Mouse (Mus musculus) hindbrain, embryonic 10.5 days (tissue): ENCODE results near the gene Kazn. TPM values are rescaled to one million over a fixed set of nuclear protein-coding genes. Genes with fewer than 3 reads are reported as not detected.

ENCODE experiments used
- DNase-seq: peaks from one replicate; pipeline ENCODE4 v3.0.0-alpha.2; 2017; ENCODE audit warnings: low spot score
- H3K27ac ChIP-seq: fragments of 300-500 bp; sonication (generic); 2 replicates; pipeline ENCODE4 v1.5.1; 2016; ENCODE audit warnings: mild to moderate bottlenecking, moderate library complexity
- H3K27me3 ChIP-seq: fragments of 300-500 bp; sonication (generic); 2 replicates; pipeline ENCODE4 v1.6.1; 2016; ENCODE audit warnings: mild to moderate bottlenecking; ENCODE audit not compliant: poor library complexity, insufficient read depth, severe bottlenecking
- H3K36me3 ChIP-seq: fragments of 300-500 bp; sonication (generic); 2 replicates; pipeline ENCODE4 v1.6.1; 2016; ENCODE audit warnings: mild to moderate bottlenecking, moderate library complexity
- H3K4me1 ChIP-seq: fragments of 300-500 bp; sonication (generic); replicated peaks from 2 replicates; pipeline ENCODE4 v1.6.1; 2016; ENCODE audit warnings: mild to moderate bottlenecking
- H3K4me3 ChIP-seq: fragments of 300-500 bp; sonication (generic); 2 replicates; pipeline ENCODE4 v1.5.1; 2016; ENCODE audit warnings: mild to moderate bottlenecking, moderate library complexity
- H3K9me3 ChIP-seq: fragments of 300-500 bp; sonication (generic); 2 replicates; pipeline ENCODE4 v1.6.1; 2016; ENCODE audit warnings: mild to moderate bottlenecking, moderate library complexity
- WGBS: fragments of 180-500 bp; shearing (Covaris S2); methylation state at CpG from one replicate; pipeline ENCODE4 v1.1.7; 2016; 5-methylcytosine and 5-hydroxymethylcytosine counted together
- polyA plus RNA-seq: library from polyadenylated mRNA; unstranded; fragments of >200 nt; fragmentation: Nextera tagmentation; extraction: Ambion mirVana; gene quantifications from 2 replicates; pipeline ENCODE4 v1.2.1, GENCODE M21; 2016

The Kazn gene
- polyA plus RNA-seq, 1 experiment from 2014 or later: 14.3 TPM

DNA sequence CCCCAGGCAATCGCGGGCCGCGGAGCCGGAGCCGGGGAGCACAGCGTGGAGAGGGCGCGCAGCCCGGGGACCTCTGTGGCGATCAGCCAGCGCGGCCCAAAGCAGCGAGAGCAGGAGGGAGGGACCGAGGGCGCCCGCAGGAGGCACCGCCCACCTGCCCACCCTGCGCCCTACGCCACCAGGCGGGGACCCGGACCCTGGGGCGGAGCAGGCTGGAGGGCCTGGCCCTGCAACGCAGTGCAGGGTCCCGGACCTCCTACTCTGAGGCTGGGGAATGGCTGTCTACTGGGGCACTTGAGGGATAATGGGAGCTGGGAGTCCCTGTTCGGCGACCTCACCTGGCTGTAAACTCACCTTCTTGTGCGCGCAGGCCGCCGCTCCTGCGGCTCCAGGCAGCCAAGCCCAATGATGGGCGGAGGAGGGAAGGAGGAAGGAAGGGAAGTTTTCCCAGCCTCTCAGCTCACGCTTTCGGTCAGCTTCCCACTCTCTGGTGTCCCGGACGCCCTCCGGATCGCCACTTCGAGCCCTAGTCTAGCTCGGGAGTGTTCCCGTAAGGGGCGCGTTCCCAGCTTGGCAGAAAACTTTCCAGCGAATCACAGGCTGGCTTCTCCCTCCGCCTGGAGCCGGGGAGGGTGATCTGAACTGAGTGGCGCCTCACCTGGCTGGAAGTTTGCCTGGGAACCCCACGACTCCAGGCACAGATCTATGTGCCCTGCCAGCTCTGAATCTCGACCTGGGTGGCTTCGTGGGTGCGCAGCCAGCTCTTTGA is 154.9 kb downstream of the Kazn start, which contains the start of gene Tmem51:
Gene Tmem51 (minus strand): TSS at position 174 of the 769 bp plus-strand sequence.
- H3K27me3 ChIP-seq: peaks cover 79% of the 10 kb centered on the region
- whole genome bisulfite sequencing: under 1% methylated on average over 52 of the region's 52 CpGs

DNA sequence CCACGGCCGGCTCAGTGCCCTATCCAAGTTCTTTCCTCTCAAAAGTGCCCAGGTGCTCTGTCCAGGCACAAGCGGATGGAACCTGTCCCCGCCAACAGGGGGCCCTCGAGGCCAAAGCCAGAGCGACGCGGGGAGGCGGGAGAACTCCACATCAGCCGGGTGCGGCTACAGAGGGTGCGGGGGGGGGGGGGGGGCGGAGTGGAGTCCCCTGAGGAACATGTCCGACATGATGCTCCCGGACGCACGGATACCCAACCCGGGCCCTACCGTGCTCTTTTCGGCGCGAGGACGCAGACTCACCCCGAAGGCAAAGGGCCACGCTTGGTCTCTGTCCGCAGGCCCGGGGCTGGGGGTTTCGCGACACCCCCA is 155.5 kb downstream of the Kazn start:
- Histone ChIP-seq H3K27me3 (peaks cover 79% of the 10 kb centered on the region), H3K27ac (peak overlapping the region; percentile 84), H3K9me3 (no peaks in the 10 kb centered on the region), H3K4me3 (peak overlapping the region; percentile 78), H3K4me1 (peaks cover 54% of the 10 kb centered on the region), H3K36me3 (no peaks in the 10 kb centered on the region)
- WGBS: 1% methylated on average over 28 of the region's 29 CpGs
- DNase-seq: peak; percentile 73

More for the DNA sequence above, 154.9 kb downstream of the Kazn start, which contains the start of gene Tmem51:
- Histone ChIP-seq H3K4me1 (peaks cover 55% of the 10 kb centered on the region), H3K4me3 (peak within 1 kb of the TSS; percentile 78), H3K9me3 (no peaks in the 10 kb centered on the region), H3K27ac (peak within 1 kb of the TSS; percentile 84), H3K36me3 (no peaks in the 10 kb centered on the region)
- peak; percentile 60 for DNase-seq

- Histone ChIP-seq H3K27ac (no peak overlapping the region), H3K9me3 (no peaks in the 10 kb centered on the region), H3K27me3 (peaks cover 79% of the 10 kb centered on the region), H3K36me3 (no peaks in the 10 kb centered on the region), H3K4me1 (peaks cover 48% of the 10 kb centered on the region), H3K4me3 (peak overlapping the region; percentile 78)
- 45% methylated on average over 6 of the region's 6 CpGs for WGBS
- no peak for DNase-seq
These were observed 156.0 kb downstream of the Kazn start for GRCm38 (mm10) chr4:142083193-142083592.

GRCm38 (mm10) chr4:142082703-142083102 is 156.5 kb downstream of the Kazn start:
- Histone ChIP-seq H3K27me3 (peaks cover 83% of the 10 kb centered on the region), H3K4me1 (peaks cover 49% of the 10 kb centered on the region), H3K36me3 (no peaks in the 10 kb centered on the region), H3K9me3 (no peaks in the 10 kb centered on the region), H3K27ac (no peak overlapping the region), H3K4me3 (no peak overlapping the region)
- no peak for DNase-seq
- 76% methylated on average over 4 of the region's 4 CpGs for WGBS

GRCm38 (mm10) chr4:142081631-142082283 is 157.4 kb downstream of the Kazn start:
- 63% methylated on average over 13 of the region's 13 CpGs for WGBS
- Histone ChIP-seq H3K27ac (peak overlapping the region; percentile 30), H3K27me3 (peaks cover 84% of the 10 kb centered on the region), H3K4me3 (no peak overlapping the region), H3K9me3 (no peaks in the 10 kb centered on the region), H3K4me1 (peaks cover 54% of the 10 kb centered on the region), H3K36me3 (no peaks in the 10 kb centered on the region)
- no peak for DNase-seq

GRCm38 (mm10) chr4:142080901-142081630 is 158.1 kb downstream of the Kazn start:
- Histone ChIP-seq H3K27ac (peak overlapping the region; percentile 35), H3K4me3 (no peak overlapping the region), H3K27me3 (peaks cover 80% of the 10 kb centered on the region), H3K9me3 (no peaks in the 10 kb centered on the region), H3K36me3 (no peaks in the 10 kb centered on the region), H3K4me1 (peaks cover 54% of the 10 kb centered on the region)
- no peak for DNase-seq
- 56% methylated on average over 18 of the region's 18 CpGs for WGBS

- 79% methylated on average over 4 of the region's 4 CpGs for WGBS
- Histone ChIP-seq H3K27ac (0 out of 2 replicates have a peak overlapping the region, but pooled peaks have one; percentile 16), H3K4me3 (no peak overlapping the region), H3K27me3 (peaks cover 78% of the 10 kb centered on the region), H3K4me1 (peaks cover 59% of the 10 kb centered on the region), H3K36me3 (no peaks in the 10 kb centered on the region), H3K9me3 (no peaks in the 10 kb centered on the region)
- DNase-seq: no peak
These were observed 158.8 kb downstream of the Kazn start for GRCm38 (mm10) chr4:142080487-142080767.

- Histone ChIP-seq H3K4me1 (peaks cover 59% of the 10 kb centered on the region), H3K27ac (0 out of 2 replicates have a peak overlapping the region, but pooled peaks have one; percentile 16), H3K36me3 (no peaks in the 10 kb centered on the region), H3K4me3 (no peak overlapping the region), H3K9me3 (no peaks in the 10 kb centered on the region), H3K27me3 (peaks cover 72% of the 10 kb centered on the region)
- DNase-seq: no peak
- WGBS: 77% methylated on average over 14 of the region's 14 CpGs
These were observed 159.3 kb downstream of the Kazn start for GRCm38 (mm10) chr4:142079629-142080486.

- WGBS: 46% methylated on average over 18 of the region's 18 CpGs
- Histone ChIP-seq H3K9me3 (no peaks in the 10 kb centered on the region), H3K27me3 (peaks cover 58% of the 10 kb centered on the region), H3K4me3 (no peak overlapping the region), H3K36me3 (no peaks in the 10 kb centered on the region), H3K27ac (no peak overlapping the region), H3K4me1 (peaks cover 48% of the 10 kb centered on the region)
- DNase-seq: no peak
These were observed 161.5 kb downstream of the Kazn start for GRCm38 (mm10) chr4:142077572-142078271.

DNA sequence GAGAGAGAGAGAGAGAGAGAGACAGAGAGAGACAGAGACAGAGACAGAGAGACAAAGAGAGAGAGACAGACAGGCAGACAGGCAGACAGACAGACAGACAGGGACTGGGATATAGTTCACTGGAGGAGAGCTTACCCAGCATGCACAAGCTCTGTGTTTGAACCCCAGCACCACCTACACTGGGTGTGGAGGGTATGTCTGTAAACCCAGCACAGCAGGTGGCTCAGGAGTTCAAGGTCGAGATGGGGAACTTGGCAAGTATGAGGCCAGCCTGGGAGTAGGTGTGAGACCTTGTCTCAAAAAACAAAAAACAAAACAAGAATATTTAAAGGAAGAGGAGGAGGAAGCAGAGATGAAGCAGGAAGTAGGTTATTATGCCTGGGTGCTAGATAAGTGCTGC is 162.3 kb downstream of the Kazn start:
- H3K27ac ChIP-seq: no peak overlapping the region
- no peak overlapping the region for H3K4me3 ChIP-seq
- DNase-seq: no peak
- 47% methylated on average over 1 of the region's 1 CpGs for WGBS
- H3K36me3 ChIP-seq: no peaks in the 10 kb centered on the region
- H3K27me3 ChIP-seq: peaks cover 56% of the 10 kb centered on the region
- H3K9me3 ChIP-seq: no peaks in the 10 kb centered on the region
- peaks cover 48% of the 10 kb centered on the region for H3K4me1 ChIP-seq

GRCm38 (mm10) chr4:142075931-142076330 is 163.3 kb downstream of the Kazn start:
- Histone ChIP-seq H3K4me1 (peaks cover 48% of the 10 kb centered on the region), H3K27ac (no peak overlapping the region), H3K9me3 (no peaks in the 10 kb centered on the region), H3K36me3 (no peaks in the 10 kb centered on the region), H3K4me3 (no peak overlapping the region), H3K27me3 (peaks cover 58% of the 10 kb centered on the region)
- 80% methylated on average over 11 of the region's 11 CpGs for WGBS
- DNase-seq: no peak
